24 mouse cellular contexts compared by ENCODE assay signal in genomic region chr7:107500641-107501040, GRCm38 (mm10).
A peak's percentile ranks its signal among the peaks of the same experiment; 100 is the strongest.
DNase-seq lines count a peak whose midpoint lies in the region; ATAC-seq lines count a peak whose summit lies in the region.
"Had no signal": no experiment of that assay in that cellular context is flagged by ENCODE, and none has a peak within 500 bp of the region (broad histone marks: within the 10 kb centered on the region; RNA-seq: fewer than 3 reads in every experiment).

No protein-coding gene starts in this region.

- DNase-seq in cerebellum, adult 11-12 months: peak; percentile 53
- DNase-seq in cerebellum, postnatal 4 days (ENCODE audit: low spot score in 2 of 2): no peak
- DNase-seq in left cerebral cortex, postnatal 4 days: peak; percentile 25
- DNase-seq in left cerebral cortex, adult 11 months (ENCODE audit: low spot score): no peak
- DNase-seq in cerebellum, adult 9-11 months: peak; percentile 65
- DNase-seq in spleen, postnatal 14 days (ENCODE audit: low spot score in 2 of 2): no peak
- no peak for DNase-seq in midbrain, embryonic 11.5 days (ENCODE audit: low spot score, missing footprints)
- DNase-seq in layer of hippocampus, postnatal 36 days: no peak
- DNase-seq: adrenal gland, adult 2 months; adrenal gland, postnatal 36 days; embryo, embryonic 11 days; gastrocnemius, postnatal 25 days; heart, adult 2 months; kidney, postnatal 14 days; liver, postnatal 0 days; lung, postnatal 36 days had no signal

- WGBS in midbrain, embryonic 11.5 days: 84% methylated on average over 7 of the region's 7 CpGs

- intact Hi-C loops in left cerebral cortex, postnatal 4 days (cut with DNase I): no loop called here

- H3K4me2 ChIP-seq in midbrain, embryonic 11.5 days: no peak overlapping the region
- H3K4me2 ChIP-seq: embryonic facial prominence, embryonic 12.5 days; forebrain, embryonic 15.5 days; heart, embryonic 12.5 days; liver, embryonic 12.5 days; midbrain, embryonic 13.5 days; stomach, embryonic 15.5 days had no signal

- H3K36me3 ChIP-seq in midbrain, embryonic 11.5 days (ENCODE audit: control insufficient read depth, insufficient read depth, low read length): no peaks in the 10 kb centered on the region
- H3K36me3 ChIP-seq: embryonic facial prominence, embryonic 12.5 days; forebrain, embryonic 15.5 days; heart, embryonic 12.5 days; liver, embryonic 12.5 days; midbrain, embryonic 13.5 days; stomach, embryonic 15.5 days had no signal

- no peak overlapping the region for H3K27ac ChIP-seq in midbrain, embryonic 11.5 days (ENCODE audit: low read depth, low read length)
- H3K27ac ChIP-seq: embryonic facial prominence, embryonic 12.5 days; forebrain, embryonic 15.5 days; heart, adult 2 months; liver, embryonic 12.5 days; midbrain, embryonic 13.5 days; stomach, embryonic 15.5 days had no signal

- H3K4me3 ChIP-seq in midbrain, embryonic 11.5 days (ENCODE audit: low read depth, low read length): no peak overlapping the region
- H3K4me3 ChIP-seq: embryonic facial prominence, embryonic 12.5 days; forebrain, embryonic 15.5 days; heart, adult 2 months; heart, embryonic 12.5 days; liver, embryonic 12.5 days; midbrain, embryonic 13.5 days; stomach, embryonic 15.5 days had no signal

- ATAC-seq in midbrain, embryonic 11.5 days (ENCODE audit: low FRiP score): no peak
- ATAC-seq: activated CD4-positive, CD25-positive, alpha-beta regulatory T cell, adult 4 months; forebrain, embryonic 15.5 days; intestine, postnatal 0 days; liver, embryonic 12.5 days; liver, postnatal 0 days had no signal

- no peaks in the 10 kb centered on the region for H3K27me3 ChIP-seq in midbrain, embryonic 11.5 days (ENCODE audit: control insufficient read depth, insufficient read depth, low read length)
- H3K27me3 ChIP-seq: embryonic facial prominence, embryonic 12.5 days; forebrain, embryonic 15.5 days; heart, embryonic 12.5 days; liver, embryonic 12.5 days; midbrain, embryonic 13.5 days; stomach, embryonic 15.5 days had no signal

- no peaks in the 10 kb centered on the region for H3K4me1 ChIP-seq in midbrain, embryonic 11.5 days (ENCODE audit: control insufficient read depth, insufficient read depth, low read length)
- H3K4me1 ChIP-seq: embryonic facial prominence, embryonic 12.5 days; liver, embryonic 12.5 days; stomach, embryonic 15.5 days had no signal

- H3K9me3 ChIP-seq in midbrain, embryonic 11.5 days (ENCODE audit: control insufficient read depth, low read length): no peaks in the 10 kb centered on the region
- H3K9me3 ChIP-seq: embryonic facial prominence, embryonic 12.5 days; forebrain, embryonic 15.5 days; heart, embryonic 12.5 days; liver, embryonic 12.5 days; midbrain, embryonic 13.5 days; stomach, embryonic 15.5 days had no signal

- no peak overlapping the region for H3K9ac ChIP-seq in midbrain, embryonic 11.5 days (ENCODE audit: low read length)
- H3K9ac ChIP-seq: embryonic facial prominence, embryonic 12.5 days; forebrain, embryonic 15.5 days; heart, embryonic 12.5 days; liver, embryonic 12.5 days; liver, postnatal 0 days; midbrain, embryonic 13.5 days; stomach, embryonic 15.5 days had no signal

Comparison
In these comparisons a context has a peak if more than half of its experiments do, and no peak if none do; other contexts are left out.
1. DNase-seq: peak in cerebellum, adult 11-12 months (single experiment), left cerebral cortex, postnatal 4 days (single experiment) and cerebellum, adult 9-11 months (single experiment); none in cerebellum, postnatal 4 days (0 of 2), left cerebral cortex, adult 11 months (single experiment), spleen, postnatal 14 days (0 of 2), midbrain, embryonic 11.5 days (single experiment) and layer of hippocampus, postnatal 36 days (0 of 2).